Mouse (Mus musculus) 3134 (cell line): ENCODE data around the gene Tmem131l.
A peak's percentile ranks its signal among the peaks of the same experiment; 100 is the strongest.
"Not testable (repeated sequence)": the region's sequence is repeated elsewhere in the genome, so short reads cannot be mapped to it uniquely, and the experiment has no call there.

Experiments
- DNase-seq: peaks from one replicate; pipeline ENCODE4 v3.0.0-alpha.2; 2011; ENCODE audit warnings: low spot score; ENCODE audit not compliant: insufficient read length; ENCODE audit errors: extremely low read depth

Tmem131l gene

DNA sequence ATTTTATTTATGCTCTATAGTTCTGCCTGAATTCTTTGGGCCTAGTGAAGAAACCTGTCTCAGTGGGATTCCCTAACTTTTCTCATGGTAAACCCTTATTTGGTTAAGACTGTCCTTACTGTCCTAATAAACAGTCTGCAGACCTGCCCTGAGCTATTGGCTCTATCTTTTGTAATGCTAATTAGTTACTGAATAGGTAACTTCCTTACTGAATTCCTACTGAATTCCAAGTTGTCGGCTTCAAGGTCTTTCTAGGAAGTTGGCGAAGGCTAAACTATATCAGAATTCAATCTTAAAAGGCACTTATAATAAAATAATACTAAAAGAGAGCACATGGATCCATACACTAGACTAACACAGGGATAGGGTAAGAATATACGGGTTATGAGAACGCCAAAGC is 168.0 kb downstream of the Tmem131l start:
- DNase-seq, result not testable (repeated sequence)

DNA sequence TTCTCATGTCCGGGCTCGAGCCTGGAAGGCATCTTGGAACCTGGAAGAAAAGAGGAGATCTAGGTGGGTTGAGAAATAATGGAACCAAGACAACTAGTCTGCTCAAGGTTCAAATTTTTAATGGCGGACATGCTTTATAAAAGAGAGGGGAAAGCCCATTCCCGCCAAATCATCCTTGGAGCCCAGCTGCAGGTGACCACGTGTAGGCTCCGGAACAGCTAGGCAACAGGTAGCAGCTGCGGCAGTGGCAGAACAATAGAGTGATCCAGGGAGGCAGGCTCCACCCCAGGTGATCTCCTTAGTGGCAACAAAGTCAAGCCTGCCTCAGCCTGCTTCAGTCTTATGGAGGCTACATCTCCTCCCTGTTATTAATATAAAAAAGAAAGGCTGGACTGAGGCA is 168.4 kb downstream of the Tmem131l start:
- not testable (repeated sequence) for DNase-seq

DNA sequence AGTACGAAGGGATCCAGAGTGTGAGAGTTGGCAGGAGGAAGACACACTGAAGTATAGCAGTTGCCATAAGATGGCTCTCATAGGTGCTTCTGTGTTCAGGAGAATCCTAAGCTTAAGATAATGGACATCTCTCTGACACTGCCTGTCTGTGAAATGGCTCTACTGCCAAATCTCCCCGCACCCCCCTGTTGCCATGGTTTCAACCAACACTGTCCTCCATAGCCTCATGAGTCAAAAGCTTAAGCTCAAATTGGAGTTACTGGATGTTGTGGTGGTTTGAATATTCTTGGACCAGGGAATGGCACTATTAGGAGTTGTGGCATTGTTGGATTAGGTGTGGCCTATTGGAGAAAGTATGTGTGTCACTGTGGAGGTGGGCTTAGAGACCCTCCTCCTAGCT is 170.2 kb downstream of the Tmem131l start:
- no peak for DNase-seq

DNA sequence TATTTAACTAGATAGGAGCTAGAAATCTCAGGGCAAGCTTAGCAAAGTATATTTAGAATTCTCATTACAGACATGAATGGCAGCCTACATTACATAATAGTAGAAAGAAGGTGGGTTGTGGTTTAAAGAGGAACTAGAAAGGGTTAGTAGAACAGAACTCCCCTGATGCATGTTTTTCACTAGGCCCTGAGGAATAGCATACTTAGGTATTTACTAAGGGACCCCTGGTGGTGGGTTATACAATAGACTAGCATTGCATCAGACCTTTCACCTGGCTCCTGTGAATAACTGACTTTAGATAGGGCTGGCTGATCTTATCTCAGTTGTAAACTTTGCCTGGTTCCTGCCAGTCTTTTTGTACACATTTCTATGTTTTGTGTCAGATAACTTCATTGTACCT is 172.9 kb downstream of the Tmem131l start:
- DNase-seq, result not testable (repeated sequence)

DNA sequence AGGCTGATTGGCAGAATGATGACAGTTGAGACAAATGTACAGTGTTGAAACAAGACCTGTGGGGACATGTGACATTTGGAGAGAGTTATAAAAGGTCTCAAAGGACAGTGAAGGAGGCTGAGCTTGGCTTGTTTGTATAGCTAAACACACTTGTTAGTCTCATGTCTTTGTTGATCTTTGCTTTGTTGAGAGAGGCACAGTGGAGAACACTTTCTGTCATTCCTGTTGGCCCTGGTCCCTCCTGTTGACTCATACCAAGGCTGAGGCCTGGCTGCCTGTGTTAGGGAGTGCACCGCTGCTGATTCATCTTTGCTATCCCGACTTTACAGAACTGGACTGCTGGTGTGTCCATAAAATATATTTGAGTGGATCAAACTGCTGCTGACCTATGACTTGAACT is 174.8 kb downstream of the Tmem131l start:
- peak; percentile 64 for DNase-seq

DNA sequence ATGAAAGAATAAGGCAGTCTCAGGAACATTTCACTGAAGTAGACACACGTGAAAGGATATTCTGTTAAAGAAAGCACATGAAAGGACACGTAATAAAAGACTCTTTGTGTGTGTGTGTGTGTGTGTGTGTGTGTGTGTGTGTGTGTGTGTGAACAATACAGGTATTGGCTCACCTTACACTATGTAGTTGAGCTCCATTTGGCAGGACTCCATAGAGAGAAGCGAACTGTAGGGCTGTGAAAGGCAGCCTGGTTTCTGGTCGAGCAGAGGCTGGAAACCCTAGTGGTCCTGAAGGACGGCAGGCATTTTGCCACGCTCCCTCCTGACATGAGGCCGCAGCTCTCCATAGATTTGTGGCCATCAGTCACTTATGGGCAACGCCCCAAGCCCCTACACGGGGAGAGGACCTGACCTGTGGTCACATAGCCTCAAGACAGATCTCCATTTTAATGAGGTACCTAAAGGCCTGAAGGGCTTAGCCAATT is 175.9 kb downstream of the Tmem131l start:
- DNase-seq, result no peak

DNA sequence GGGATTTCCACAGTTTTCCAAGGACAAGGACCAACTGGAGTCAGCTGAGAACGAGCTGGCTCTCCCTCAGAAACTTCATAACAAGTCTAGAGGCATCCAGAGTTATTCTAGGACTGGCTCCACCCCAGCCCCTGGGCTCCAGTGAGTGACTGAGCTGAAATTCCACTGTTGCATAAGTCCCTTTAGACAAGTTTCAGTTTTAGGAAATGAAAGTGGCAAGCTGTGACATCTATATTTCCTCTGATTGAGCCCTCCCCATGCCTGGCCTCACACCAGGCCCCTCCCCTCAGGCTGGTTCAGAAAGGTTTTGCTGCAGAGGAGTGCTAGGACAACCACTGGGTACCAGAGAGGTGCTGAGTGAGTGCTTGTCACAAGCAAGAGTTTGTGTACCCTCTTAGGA is 177.0 kb downstream of the Tmem131l start:
- peak; percentile 79 for DNase-seq

DNA sequence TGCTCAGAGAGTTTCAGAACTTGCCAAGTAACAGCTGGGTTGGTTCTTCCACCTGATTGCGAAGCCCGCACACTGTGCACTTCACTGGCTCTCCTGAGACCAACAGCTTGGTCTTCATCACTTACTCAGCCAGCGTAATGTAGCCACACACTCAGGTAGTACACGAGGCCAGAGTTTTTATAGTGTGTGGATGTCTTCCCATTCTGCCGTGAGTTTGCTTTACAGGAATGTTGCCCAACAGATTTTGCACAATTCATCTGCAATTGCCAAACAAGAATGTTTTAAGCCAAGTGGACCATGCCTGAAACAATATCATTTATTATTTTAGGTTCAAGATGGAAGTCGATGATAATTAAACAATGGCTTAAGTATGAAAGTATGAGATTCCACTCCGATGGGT is 180.4 kb downstream of the Tmem131l start:
- no peak for DNase-seq

DNA sequence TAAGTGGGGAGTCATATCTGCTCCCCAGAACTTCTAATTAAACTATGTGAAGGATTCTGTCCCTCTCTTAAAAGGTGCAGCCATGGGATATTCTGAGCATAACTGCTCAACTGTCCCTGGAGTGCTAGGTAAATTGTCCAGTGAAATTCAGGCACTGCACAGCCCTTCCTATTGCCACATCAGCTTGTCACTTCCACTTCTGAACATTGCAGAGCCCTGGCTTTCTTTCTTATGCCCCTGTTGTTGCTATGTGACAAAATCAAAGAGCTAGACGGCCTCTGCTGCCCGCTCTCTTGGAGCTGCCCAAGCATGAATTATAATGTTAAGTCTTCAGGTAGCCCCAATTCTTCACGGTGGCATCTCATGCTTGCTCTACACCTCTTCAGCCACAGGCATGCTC is 180.9 kb downstream of the Tmem131l start:
- no peak for DNase-seq

DNA sequence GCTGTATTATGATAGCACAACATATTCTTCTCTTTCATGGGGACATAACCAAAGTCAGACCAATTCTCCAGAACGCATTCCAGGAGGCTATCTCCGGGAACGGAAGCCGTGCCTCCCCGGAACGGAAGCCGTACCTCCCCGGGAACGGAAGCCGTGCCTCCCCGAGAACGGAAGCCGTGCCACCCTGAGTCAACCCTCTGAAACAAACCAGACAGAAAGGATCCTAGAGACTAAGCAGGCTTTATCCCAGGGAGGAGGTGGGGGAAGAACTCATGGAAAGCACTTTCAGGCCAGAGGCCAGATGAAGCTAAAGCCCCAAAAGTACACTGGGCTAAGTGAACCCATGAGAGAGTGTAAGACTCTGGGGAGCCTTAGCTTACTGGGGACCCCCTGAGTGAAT is 182.4 kb downstream of the Tmem131l start:
- no peak for DNase-seq

DNA sequence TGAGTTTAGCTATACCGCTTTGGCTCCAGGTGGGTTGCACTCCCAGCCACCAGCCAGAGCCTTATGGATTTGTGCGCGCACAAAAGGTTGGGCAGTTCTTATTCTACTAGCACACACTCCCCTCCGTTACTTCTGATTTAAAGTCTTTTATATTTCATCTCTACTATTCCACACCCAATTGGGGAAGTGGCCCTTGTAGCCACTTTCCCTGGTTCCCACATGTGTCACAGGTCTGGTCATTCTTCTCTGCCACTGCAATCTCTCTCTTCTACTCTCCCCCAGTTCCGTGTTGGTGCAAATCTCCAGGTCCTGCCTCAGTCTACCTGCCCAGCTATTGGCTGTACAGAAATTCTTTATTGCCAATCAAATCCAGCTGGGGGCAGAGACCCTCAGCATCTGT is 184.3 kb downstream of the Tmem131l start:
- no peak for DNase-seq

DNA sequence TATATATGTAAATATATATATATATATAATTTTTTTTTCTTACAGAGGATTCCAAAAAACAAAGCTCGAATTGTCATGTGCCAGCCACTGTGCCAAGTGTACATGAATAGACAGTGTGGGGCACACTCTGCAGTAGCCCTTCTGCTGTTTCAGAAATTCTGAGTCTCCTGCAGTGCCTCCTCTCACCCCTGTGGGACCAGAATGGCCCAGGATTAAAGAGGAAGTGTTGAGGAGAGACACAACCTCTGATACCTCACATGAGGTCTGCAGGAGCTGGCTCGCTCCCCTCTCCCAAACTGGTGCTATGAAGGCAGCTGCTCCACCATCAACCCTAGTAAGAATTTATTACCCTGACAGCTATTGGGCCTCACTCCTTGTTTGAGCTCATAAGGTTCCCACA is 190.6 kb downstream of the Tmem131l start:
- DNase-seq, result no peak
